Mouse (Mus musculus): ENCODE measurements around the gene Rab3gap1.

GRCm38 (mm10) chr1:127946615-127947249 lies 78.2 kb downstream of the Rab3gap1 start:
- no peak for TF ChIP-seq CTCF (conservative IDR thresholded peaks at IDR 0.05 in 1 of 2, IDR thresholded peaks at IDR 0.05 in 1 of 2; ENCODE audit: low read depth in 2 of 2, low read length in 2 of 2)
- no peak for TF ChIP-seq RCOR1 (conservative IDR thresholded peaks at IDR 0.05; ENCODE audit: low read depth, low read length)
- TF ChIP-seq EP300 (IDR thresholded peaks at IDR 0.05; ENCODE audit: low read length), result no peak
- TF ChIP-seq GABPA (IDR thresholded peaks at IDR 0.05; ENCODE audit: insufficient replicate concordance, low read depth, low read length), result no peak
- TF ChIP-seq MEF2A (IDR thresholded peaks at IDR 0.05; ENCODE audit: borderline replicate concordance, low read depth, low read length), result no peak
- TF ChIP-seq E2F4 (IDR thresholded peaks at IDR 0.05; ENCODE audit: insufficient replicate concordance, low read depth, low read length), result no peak
- no peak for TF ChIP-seq TCF12 (IDR thresholded peaks at IDR 0.05; ENCODE audit: low read depth, low read length)
